Mouse (Mus musculus) forebrain, embryonic 12.5 days (tissue): ENCODE measurements around the gene Barx2. TPM values are rescaled to one million over a fixed set of nuclear protein-coding genes. Genes with fewer than 3 reads are reported as not detected.
A peak's percentile ranks its signal among the peaks of the same experiment; 100 is the strongest.

Source experiments
- ATAC-seq: fragments of 200-750 bp; cut with Nextera tagmentation; 2 replicates; pipeline ENCODE4 v1.8.0; 2017; ENCODE audit warnings: moderate TSS enrichment; ENCODE audit not compliant: low FRiP score
- H3K27ac ChIP-seq: fragments of 300-500 bp; sonication (generic); 2 replicates; pipeline ENCODE4 v1.5.1; 2016; ENCODE audit warnings: mild to moderate bottlenecking
- H3K27me3 ChIP-seq: fragments of 300-500 bp; sonication (generic); 2 replicates; pipeline ENCODE4 v1.6.1; 2016; ENCODE audit warnings: mild to moderate bottlenecking
- H3K36me3 ChIP-seq: fragments of 300-500 bp; sonication (generic); replicated peaks from 2 replicates; pipeline ENCODE4 v1.6.1; 2016; ENCODE audit warnings: mild to moderate bottlenecking
- H3K4me1 ChIP-seq: fragments of 300-500 bp; sonication (generic); 2 replicates; pipeline ENCODE4 v1.6.1; 2016
- H3K4me2 ChIP-seq: fragments of 300-500 bp; sonication (generic); 2 replicates; pipeline ENCODE4 v1.6.1; 2016; ENCODE audit warnings: mild to moderate bottlenecking, moderate library complexity
- H3K4me3 ChIP-seq: fragments of 300-500 bp; sonication (generic); replicated peaks from 2 replicates; pipeline ENCODE4 v1.5.1; 2016; ENCODE audit warnings: mild to moderate bottlenecking
- H3K9ac ChIP-seq: fragments of 300-500 bp; sonication (generic); 2 replicates; pipeline ENCODE4 v1.6.1; 2016; ENCODE audit warnings: mild to moderate bottlenecking
- H3K9me3 ChIP-seq: fragments of 300-500 bp; sonication (generic); 2 replicates; pipeline ENCODE4 v1.6.1; 2016
- WGBS: fragments of 180-500 bp; shearing (Covaris S2); methylation state at CpG from one replicate; pipeline ENCODE4 v1.1.7; 2016; 5-methylcytosine and 5-hydroxymethylcytosine counted together
- polyA plus RNA-seq: library from polyadenylated mRNA; unstranded; fragments of >200 nt; fragmentation: Nextera tagmentation; extraction: Ambion mirVana; gene quantifications from 2 replicates; pipeline ENCODE4 v1.2.1, GENCODE M21; 2016

Barx2 gene
- polyA plus RNA-seq, 1 experiment from 2014 or later: not detected

- Histone ChIP-seq H3K4me1 (peaks cover 4% of the 10 kb centered on the region; the same call in 1 of the 2 replicates), H3K4me2 (no peak overlapping the region), H3K27ac (no peak overlapping the region), H3K27me3 (no peaks in the 10 kb centered on the region), H3K36me3 (no peaks in the 10 kb centered on the region), H3K9ac (no peak overlapping the region), H3K9me3 (no peaks in the 10 kb centered on the region), H3K4me3 (no peak overlapping the region)
- ATAC-seq: no peak
- 94% methylated on average over 2 of the region's 2 CpGs for WGBS
Measured at GRCm38 (mm10) chr9:31882376-31882775, 30.9 kb downstream of the Barx2 start.

- H3K36me3 ChIP-seq: no peaks in the 10 kb centered on the region
- H3K9ac ChIP-seq: no peak overlapping the region
- H3K27ac ChIP-seq: no peak overlapping the region
- H3K27me3 ChIP-seq: no peaks in the 10 kb centered on the region
- H3K4me3 ChIP-seq: no peak overlapping the region
- no peak for ATAC-seq
- WGBS: 90% methylated on average over 3 of the region's 3 CpGs
- no peak overlapping the region for H3K4me2 ChIP-seq
- peaks cover 6% of the 10 kb centered on the region; the same call in 1 of the 2 replicates for H3K4me1 ChIP-seq
- H3K9me3 ChIP-seq: no peaks in the 10 kb centered on the region
Measured at GRCm38 (mm10) chr9:31875556-31875955, 37.7 kb downstream of the Barx2 start.

GRCm38 (mm10) chr9:31874236-31874635 is 39.0 kb downstream of the Barx2 start:
- no peaks in the 10 kb centered on the region for H3K9me3 ChIP-seq
- no peak for ATAC-seq
- H3K27ac ChIP-seq: no peak overlapping the region
- no peak overlapping the region for H3K4me2 ChIP-seq
- H3K9ac ChIP-seq: no peak overlapping the region
- 95% methylated on average over 3 of the region's 3 CpGs for WGBS
- H3K4me1 ChIP-seq: peaks cover 6% of the 10 kb centered on the region; the same call in 1 of the 2 replicates
- H3K27me3 ChIP-seq: no peaks in the 10 kb centered on the region
- no peak overlapping the region for H3K4me3 ChIP-seq
- no peaks in the 10 kb centered on the region for H3K36me3 ChIP-seq

- Histone ChIP-seq H3K4me1 (0 out of 2 replicates have a peak, but pooled peaks cover 3% of the 10 kb centered on the region), H3K4me2 (no peak overlapping the region), H3K27ac (no peak overlapping the region), H3K9me3 (no peaks in the 10 kb centered on the region), H3K27me3 (no peaks in the 10 kb centered on the region), H3K9ac (no peak overlapping the region), H3K4me3 (no peak overlapping the region), H3K36me3 (no peaks in the 10 kb centered on the region)
- 55% methylated on average over 4 of the region's 4 CpGs for WGBS
- ATAC-seq: no peak
Measured at GRCm38 (mm10) chr9:31871410-31871809, 41.9 kb downstream of the Barx2 start.

GRCm38 (mm10) chr9:31868823-31869460 is 44.3 kb downstream of the Barx2 start:
- no peaks in the 10 kb centered on the region for H3K9me3 ChIP-seq
- H3K4me3 ChIP-seq: no peak overlapping the region
- no peaks in the 10 kb centered on the region for H3K27me3 ChIP-seq
- 93% methylated on average over 2 of the region's 2 CpGs for WGBS
- H3K36me3 ChIP-seq: no peaks in the 10 kb centered on the region
- no peak for ATAC-seq
- no peak overlapping the region for H3K9ac ChIP-seq
- H3K27ac ChIP-seq: no peak overlapping the region
- H3K4me1 ChIP-seq: 0 out of 2 replicates have a peak, but pooled peaks cover 3% of the 10 kb centered on the region
- H3K4me2 ChIP-seq: no peak overlapping the region

GRCm38 (mm10) chr9:31863830-31864229 is 49.4 kb downstream of the Barx2 start:
- Histone ChIP-seq H3K27me3 (no peaks in the 10 kb centered on the region; the same call in 1 of the 2 replicates), H3K4me3 (no peak overlapping the region), H3K4me1 (peaks cover 2% of the 10 kb centered on the region; the same call in 1 of the 2 replicates), H3K9ac (no peak overlapping the region), H3K9me3 (no peaks in the 10 kb centered on the region), H3K4me2 (no peak overlapping the region), H3K36me3 (no peaks in the 10 kb centered on the region), H3K27ac (no peak overlapping the region)
- 81% methylated on average over 6 of the region's 6 CpGs for WGBS
- no peak for ATAC-seq

- peaks cover 10% of the 10 kb centered on the region; the same call in 1 of the 2 replicates for H3K27me3 ChIP-seq
- no peaks in the 10 kb centered on the region for H3K9me3 ChIP-seq
- no peak overlapping the region for H3K4me3 ChIP-seq
- H3K4me1 ChIP-seq: peaks cover 11% of the 10 kb centered on the region; the same call in 1 of the 2 replicates
- ATAC-seq: no peak
- H3K27ac ChIP-seq: no peak overlapping the region
- no peaks in the 10 kb centered on the region for H3K36me3 ChIP-seq
- no peak overlapping the region for H3K9ac ChIP-seq
- 89% methylated on average over 5 of the region's 5 CpGs for WGBS
- no peak overlapping the region for H3K4me2 ChIP-seq
Measured at GRCm38 (mm10) chr9:31859446-31859845, 53.8 kb downstream of the Barx2 start.

GRCm38 (mm10) chr9:31858720-31859340 is 54.4 kb downstream of the Barx2 start:
- Histone ChIP-seq H3K9me3 (no peaks in the 10 kb centered on the region), H3K4me1 (peaks cover 11% of the 10 kb centered on the region; the same call in 1 of the 2 replicates), H3K27me3 (peaks cover 10% of the 10 kb centered on the region; the same call in 1 of the 2 replicates), H3K4me3 (peak overlapping the region; percentile 15), H3K4me2 (peak overlapping the region; percentile 52), H3K27ac (no peak overlapping the region), H3K36me3 (no peaks in the 10 kb centered on the region), H3K9ac (no peak overlapping the region)
- 5% methylated on average over 20 of the region's 20 CpGs for WGBS
- peak; percentile 75 for ATAC-seq

- ATAC-seq: no peak
- 92% methylated on average over 1 of the region's 1 CpGs for WGBS
Measured at GRCm38 (mm10) chr9:31857512-31857911, 55.8 kb downstream of the Barx2 start.

GRCm38 (mm10) chr9:31856437-31856836 is 56.8 kb downstream of the Barx2 start:
- 53% methylated on average over 8 of the region's 8 CpGs for WGBS
- no peak overlapping the region for H3K4me3 ChIP-seq
- H3K4me2 ChIP-seq: no peak overlapping the region
- no peaks in the 10 kb centered on the region for H3K9me3 ChIP-seq
- no peak overlapping the region for H3K27ac ChIP-seq
- no peak overlapping the region for H3K9ac ChIP-seq
- peaks cover 11% of the 10 kb centered on the region; the same call in 1 of the 2 replicates for H3K4me1 ChIP-seq
- no peaks in the 10 kb centered on the region for H3K36me3 ChIP-seq
- H3K27me3 ChIP-seq: peaks cover 10% of the 10 kb centered on the region; the same call in 1 of the 2 replicates
- ATAC-seq: no peak

More at GRCm38 (mm10) chr9:31857512-31857911, 55.8 kb downstream of the Barx2 start:
- Histone ChIP-seq H3K36me3 (no peaks in the 10 kb centered on the region), H3K4me3 (no peak overlapping the region), H3K4me1 (peaks cover 11% of the 10 kb centered on the region; the same call in 1 of the 2 replicates), H3K4me2 (no peak overlapping the region), H3K9ac (no peak overlapping the region), H3K9me3 (no peaks in the 10 kb centered on the region), H3K27ac (no peak overlapping the region), H3K27me3 (peaks cover 10% of the 10 kb centered on the region; the same call in 1 of the 2 replicates)

GRCm38 (mm10) chr9:31855668-31856067 is 57.6 kb downstream of the Barx2 start:
- no peaks in the 10 kb centered on the region for H3K36me3 ChIP-seq
- 90% methylated on average over 6 of the region's 6 CpGs for WGBS

GRCm38 (mm10) chr9:31851710-31852109 is 61.6 kb downstream of the Barx2 start:
- no peak overlapping the region for H3K4me3 ChIP-seq
- H3K9me3 ChIP-seq: no peaks in the 10 kb centered on the region
- no peak overlapping the region for H3K9ac ChIP-seq
- no peaks in the 10 kb centered on the region for H3K36me3 ChIP-seq
- no peak overlapping the region for H3K4me2 ChIP-seq
- no peak for ATAC-seq
- H3K27ac ChIP-seq: no peak overlapping the region
- no peaks in the 10 kb centered on the region for H3K4me1 ChIP-seq
- H3K27me3 ChIP-seq: no peaks in the 10 kb centered on the region
- WGBS: 82% methylated on average over 8 of the region's 8 CpGs

More at GRCm38 (mm10) chr9:31855668-31856067, 57.6 kb downstream of the Barx2 start:
- Histone ChIP-seq H3K9ac (no peak overlapping the region), H3K9me3 (no peaks in the 10 kb centered on the region), H3K27ac (no peak overlapping the region), H3K4me1 (peaks cover 11% of the 10 kb centered on the region; the same call in 1 of the 2 replicates), H3K27me3 (peaks cover 10% of the 10 kb centered on the region; the same call in 1 of the 2 replicates), H3K4me2 (no peak overlapping the region), H3K4me3 (no peak overlapping the region)
- no peak for ATAC-seq
